Mouse (Mus musculus) C2C12 (cell line): ENCODE results near the gene Ier2. TPM values are rescaled to one million over a fixed set of nuclear protein-coding genes. Genes with fewer than 3 reads are reported as not detected.
"Not testable (repeated sequence)": the region's sequence is repeated elsewhere in the genome, so short reads cannot be mapped to it uniquely, and the experiment has no call there.

ENCODE experiments used
- H3K27me3 ChIP-seq: one replicate; pipeline ENCODE4 v1.6.1; 2011; ENCODE audit not compliant: control insufficient read depth, insufficient read depth, insufficient read length
- H3K36me3 ChIP-seq: one replicate; pipeline ENCODE4 v1.6.1; 2011; ENCODE audit not compliant: control insufficient read depth, insufficient read depth
- H3K4me3 ChIP-seq: one replicate; pipeline ENCODE4 v1.5.1; 2011; ENCODE audit warnings: mild to moderate bottlenecking, control low read depth; ENCODE audit not compliant: poor library complexity, insufficient read depth, severe bottlenecking
- H3K79me2 ChIP-seq: one replicate; pipeline ENCODE4 v1.6.1; 2011; ENCODE audit not compliant: control insufficient read depth, insufficient read depth
- H3K79me3 ChIP-seq: one replicate; pipeline ENCODE4 v1.6.1; 2011; ENCODE audit warnings: low read depth, control low read depth
- H3ac ChIP-seq: one replicate; pipeline ENCODE3; 2011; ENCODE audit warnings: low read depth; ENCODE audit not compliant: control insufficient read depth, insufficient read length
- CEBPB ChIP-seq: IDR thresholded peaks from one replicate; pipeline ENCODE4 v1.6.1; 2011; ENCODE audit warnings: low read depth, mild to moderate bottlenecking, control low read depth, moderate library complexity
- CTCF ChIP-seq: IDR thresholded peaks from one replicate; pipeline ENCODE4 v1.5.1; 2011; ENCODE audit not compliant: control insufficient read depth, insufficient read depth, insufficient read length
- FOSL1 ChIP-seq: IDR thresholded peaks from one replicate; pipeline ENCODE4 v1.8.0; 2011; ENCODE audit warnings: mild to moderate bottlenecking, low read length; ENCODE audit not compliant: poor library complexity, insufficient read depth, severe bottlenecking
- MAX ChIP-seq: IDR thresholded peaks from one replicate; pipeline ENCODE4 v1.6.1; 2011; ENCODE audit warnings: mild to moderate bottlenecking, control low read depth
- MYOD1 ChIP-seq: IDR thresholded peaks from one replicate; pipeline ENCODE4 v1.6.1; 2011; ENCODE audit warnings: low read depth; ENCODE audit not compliant: control insufficient read depth, insufficient read length
- MYOG ChIP-seq: IDR thresholded peaks from one replicate; pipeline ENCODE4 v1.6.1; 2011; ENCODE audit not compliant: control insufficient read depth, insufficient read length; ENCODE audit errors: extremely low read depth
- USF1 ChIP-seq: IDR thresholded peaks from one replicate; pipeline ENCODE4 v1.6.1; 2011; ENCODE audit warnings: low read depth, mild to moderate bottlenecking, control low read depth, moderate library complexity
- polyA plus RNA-seq: library from polyadenylated mRNA; unstranded; fragments of >200 nt; fragmentation: generic; extraction: Trizol; gene quantifications from one replicate; pipeline ENCODE4 v1.2.1, GENCODE M21; 2012; ENCODE audit warnings: missing spikeins

Ier2 gene
- polyA plus RNA-seq, 1 experiment, result 61.4 TPM

GRCm38 (mm10) chr8:84635397-84636050 lies 27.1 kb downstream of the Ier2 start:
- Histone ChIP-seq H3K79me3 (no peaks in the 10 kb centered on the region), H3K27me3 (no peaks in the 10 kb centered on the region), H3ac (peak overlapping the region; percentile 2), H3K4me3 (no peak overlapping the region), H3K79me2 (no peaks in the 10 kb centered on the region), H3K36me3 (no peaks in the 10 kb centered on the region)
- TF ChIP-seq MAX (no peak), USF1 (no peak), FOSL1 (no peak), CTCF (no peak), MYOG (no peak), CEBPB (no peak), MYOD1 (no peak)

GRCm38 (mm10) chr8:84634849-84635304 lies 27.8 kb downstream of the Ier2 start:
- Histone ChIP-seq H3ac (no peak overlapping the region), H3K79me3 (no peaks in the 10 kb centered on the region), H3K27me3 (no peaks in the 10 kb centered on the region), H3K79me2 (no peaks in the 10 kb centered on the region), H3K36me3 (no peaks in the 10 kb centered on the region), H3K4me3 (no peak overlapping the region)
- TF ChIP-seq MYOD1, result no peak
- TF ChIP-seq CTCF, result no peak
- no peak for TF ChIP-seq MYOG
- TF ChIP-seq MAX, result no peak
- no peak for TF ChIP-seq USF1
- no peak for TF ChIP-seq CEBPB
- no peak for TF ChIP-seq FOSL1

- no peaks in the 10 kb centered on the region for H3K79me3 ChIP-seq
- H3K4me3 ChIP-seq, result no peak overlapping the region
- H3K79me2 ChIP-seq, result no peaks in the 10 kb centered on the region
- no peak overlapping the region for H3ac ChIP-seq
- H3K27me3 ChIP-seq, result no peaks in the 10 kb centered on the region
- TF ChIP-seq CTCF, result no peak
- TF ChIP-seq USF1, result no peak
- TF ChIP-seq CEBPB, result no peak
- no peak for TF ChIP-seq FOSL1
- no peak for TF ChIP-seq MYOD1
- TF ChIP-seq MYOG, result no peak
- no peak for TF ChIP-seq MAX
- H3K36me3 ChIP-seq, result no peaks in the 10 kb centered on the region
Measured at GRCm38 (mm10) chr8:84633841-84634584, 28.6 kb downstream of the Ier2 start.

GRCm38 (mm10) chr8:84631813-84632212 lies 30.8 kb downstream of the Ier2 start:
- Histone ChIP-seq H3K36me3 (no peaks in the 10 kb centered on the region), H3K4me3 (no peak overlapping the region), H3K27me3 (no peaks in the 10 kb centered on the region), H3K79me2 (no peaks in the 10 kb centered on the region), H3K79me3 (no peaks in the 10 kb centered on the region), H3ac (no peak overlapping the region)
- TF ChIP-seq MAX, result no peak
- no peak for TF ChIP-seq FOSL1

- H3K4me3 ChIP-seq, result no peak overlapping the region
- no peaks in the 10 kb centered on the region for H3K79me2 ChIP-seq
- TF ChIP-seq CEBPB, result no peak
- no peak for TF ChIP-seq FOSL1
- TF ChIP-seq CTCF, result no peak
- no peak for TF ChIP-seq MAX
- TF ChIP-seq MYOD1, result no peak
- no peak for TF ChIP-seq MYOG
- no peak for TF ChIP-seq USF1
- H3K27me3 ChIP-seq, result no peaks in the 10 kb centered on the region
- no peak overlapping the region for H3ac ChIP-seq
- H3K36me3 ChIP-seq, result no peaks in the 10 kb centered on the region
- H3K79me3 ChIP-seq, result no peaks in the 10 kb centered on the region
Measured at GRCm38 (mm10) chr8:84630145-84630544, 32.5 kb downstream of the Ier2 start.

- no peaks in the 10 kb centered on the region for H3K79me3 ChIP-seq
- H3K27me3 ChIP-seq, result no peaks in the 10 kb centered on the region
- no peak for TF ChIP-seq USF1
- no peak for TF ChIP-seq CTCF
- TF ChIP-seq FOSL1, result no peak
- TF ChIP-seq CEBPB, result no peak
- TF ChIP-seq MYOG, result no peak
- TF ChIP-seq MYOD1, result no peak
- TF ChIP-seq MAX, result no peak
- H3ac ChIP-seq, result no peak overlapping the region
- no peaks in the 10 kb centered on the region for H3K36me3 ChIP-seq
- H3K4me3 ChIP-seq, result no peak overlapping the region
- H3K79me2 ChIP-seq, result no peaks in the 10 kb centered on the region
Measured at GRCm38 (mm10) chr8:84629586-84629985, 33.1 kb downstream of the Ier2 start.

GRCm38 (mm10) chr8:84623425-84623824 lies 39.2 kb downstream of the Ier2 start:
- H3K36me3 ChIP-seq, H3K79me3 ChIP-seq: not testable (repeated sequence)

More at GRCm38 (mm10) chr8:84623425-84623824, 39.2 kb downstream of the Ier2 start:
- H3ac ChIP-seq, H3K27me3 ChIP-seq, H3K79me2 ChIP-seq, H3K4me3 ChIP-seq: not testable (repeated sequence)
